Mouse (Mus musculus) small intestine, adult 2 months (tissue): ENCODE data around the gene Pik3r5. TPM values are rescaled to one million over a fixed set of nuclear protein-coding genes. Genes with fewer than 3 reads are reported as not detected.

ENCODE experiments used
- H3K27ac ChIP-seq: fragments of 200-500 bp; 2 replicates; pipeline ENCODE4 v1.5.1; 2012; ENCODE audit warnings: low read depth, low read length, control low read depth, inconsistent platforms; ENCODE audit not compliant: insufficient read depth
- H3K27me3 ChIP-seq: fragments of 200-500 bp; 2 replicates; pipeline ENCODE4 v1.6.1; 2012; ENCODE audit warnings: mild to moderate bottlenecking, moderate library complexity, low read length, inconsistent platforms; ENCODE audit not compliant: control insufficient read depth, insufficient read depth
- H3K36me3 ChIP-seq: fragments of 200-500 bp; 2 replicates; pipeline ENCODE4 v1.6.1; 2012; ENCODE audit warnings: mild to moderate bottlenecking, low read length, control low read depth, inconsistent platforms; ENCODE audit not compliant: control insufficient read depth, insufficient read depth
- H3K4me1 ChIP-seq: fragments of 200-500 bp; 2 replicates; pipeline ENCODE4 v1.6.1; 2012; ENCODE audit warnings: low read length, inconsistent platforms, mixed read lengths; ENCODE audit not compliant: control insufficient read depth, insufficient read depth, insufficient read length
- H3K4me3 ChIP-seq: fragments of 200-500 bp; 2 replicates; pipeline ENCODE4 v1.5.1; 2012; ENCODE audit warnings: low read depth, mild to moderate bottlenecking, control low read depth, inconsistent platforms, low read length, moderate library complexity
- CTCF ChIP-seq: fragments of 200-500 bp; IDR thresholded peaks from 2 replicates; pipeline ENCODE4 v1.5.1; 2012; ENCODE audit warnings: low read depth, mild to moderate bottlenecking, control low read depth, inconsistent platforms, low read length, moderate library complexity, mixed read lengths; ENCODE audit not compliant: insufficient replicate concordance, insufficient read length; ENCODE audit errors: extremely low read depth
- POLR2A ChIP-seq: fragments of 200-500 bp; IDR thresholded peaks from 2 replicates; pipeline ENCODE4 v1.6.1; 2012; ENCODE audit warnings: low read depth, mild to moderate bottlenecking, control low read depth, inconsistent platforms, low read length, moderate library complexity
- WGBS: fragments of 180-500 bp; shearing (Covaris S2); methylation state at CpG from one replicate; pipeline ENCODE4 v1.1.7; 2018; 5-methylcytosine and 5-hydroxymethylcytosine counted together
- polyA plus RNA-seq: library from polyadenylated mRNA; depleted of rRNA; stranded (reverse); fragments of >200 nt; gene quantifications from 2 replicates; pipeline ENCODE4 v1.2.3, GENCODE M21; 2012

The Pik3r5 gene
- polyA plus RNA-seq, 1 experiment: 8.9 TPM

GRCm38 (mm10) chr11:68467962-68468612 is 36.2 kb downstream of the Pik3r5 start:
- Histone ChIP-seq H3K27ac (no peak overlapping the region), H3K4me3 (no peak overlapping the region), H3K4me1 (no peaks in the 10 kb centered on the region), H3K36me3 (no peaks in the 10 kb centered on the region), H3K27me3 (no peaks in the 10 kb centered on the region)
- TF ChIP-seq CTCF: no peak
- TF ChIP-seq POLR2A: no peak
- WGBS: 68% methylated on average over 9 of the region's 9 CpGs

- WGBS: 78% methylated on average over 4 of the region's 4 CpGs
- H3K36me3 ChIP-seq: no peaks in the 10 kb centered on the region
- no peak for TF ChIP-seq CTCF
- TF ChIP-seq POLR2A: no peak
- H3K4me1 ChIP-seq: no peaks in the 10 kb centered on the region
- H3K27ac ChIP-seq: no peak overlapping the region
- no peak overlapping the region for H3K4me3 ChIP-seq
- H3K27me3 ChIP-seq: no peaks in the 10 kb centered on the region
These were observed 37.0 kb downstream of the Pik3r5 start for GRCm38 (mm10) chr11:68468886-68469285.

GRCm38 (mm10) chr11:68472162-68472849 is 40.4 kb downstream of the Pik3r5 start:
- WGBS: 67% methylated on average over 5 of the region's 5 CpGs
- H3K4me1 ChIP-seq: peaks cover under 1% of the 10 kb centered on the region; the same call in 1 of the 2 replicates
- H3K27ac ChIP-seq: no peak overlapping the region
- no peak for TF ChIP-seq CTCF
- TF ChIP-seq POLR2A: no peak
- no peak overlapping the region for H3K4me3 ChIP-seq
- no peaks in the 10 kb centered on the region for H3K27me3 ChIP-seq
- H3K36me3 ChIP-seq: no peaks in the 10 kb centered on the region

- WGBS: 70% methylated on average over 6 of the region's 6 CpGs
- Histone ChIP-seq H3K4me3 (no peak overlapping the region), H3K27ac (no peak overlapping the region), H3K27me3 (no peaks in the 10 kb centered on the region), H3K4me1 (peaks cover 2% of the 10 kb centered on the region; the same call in 1 of the 2 replicates), H3K36me3 (no peaks in the 10 kb centered on the region)
- TF ChIP-seq POLR2A (no peak), CTCF (no peak)
These were observed 42.7 kb downstream of the Pik3r5 start for GRCm38 (mm10) chr11:68474600-68474999.

GRCm38 (mm10) chr11:68475676-68476075 is 43.8 kb downstream of the Pik3r5 start:
- Histone ChIP-seq H3K4me1 (peaks cover 2% of the 10 kb centered on the region; the same call in 1 of the 2 replicates), H3K36me3 (no peaks in the 10 kb centered on the region), H3K4me3 (no peak overlapping the region), H3K27me3 (no peaks in the 10 kb centered on the region), H3K27ac (no peak overlapping the region)
- WGBS: 77% methylated on average over 7 of the region's 7 CpGs
- TF ChIP-seq CTCF: no peak
- no peak for TF ChIP-seq POLR2A

- peaks cover 2% of the 10 kb centered on the region; the same call in 1 of the 2 replicates for H3K4me1 ChIP-seq
- WGBS: 66% methylated on average over 6 of the region's 6 CpGs
- H3K4me3 ChIP-seq: no peak overlapping the region
- no peaks in the 10 kb centered on the region for H3K36me3 ChIP-seq
- H3K27ac ChIP-seq: no peak overlapping the region
- H3K27me3 ChIP-seq: no peaks in the 10 kb centered on the region
- TF ChIP-seq POLR2A: no peak
- no peak for TF ChIP-seq CTCF
These were observed 45.7 kb downstream of the Pik3r5 start for GRCm38 (mm10) chr11:68477661-68478060.

- no peaks in the 10 kb centered on the region for H3K27me3 ChIP-seq
- no peaks in the 10 kb centered on the region for H3K36me3 ChIP-seq
- H3K27ac ChIP-seq: no peak overlapping the region
- peaks cover 2% of the 10 kb centered on the region; the same call in 1 of the 2 replicates for H3K4me1 ChIP-seq
- 76% methylated on average over 3 of the region's 3 CpGs for WGBS
- no peak overlapping the region for H3K4me3 ChIP-seq
- TF ChIP-seq POLR2A: no peak
- TF ChIP-seq CTCF: no peak
These were observed 46.7 kb downstream of the Pik3r5 start for GRCm38 (mm10) chr11:68478574-68478981.
